Mouse (Mus musculus) B cell, adult 2 months (primary cell): ENCODE results near the gene Cald1.

ENCODE experiments used
- DNase-seq, 2 experiments: peaks; one replicate each; pipeline ENCODE4 v3.0.0; 2022

The Cald1 gene

DNA sequence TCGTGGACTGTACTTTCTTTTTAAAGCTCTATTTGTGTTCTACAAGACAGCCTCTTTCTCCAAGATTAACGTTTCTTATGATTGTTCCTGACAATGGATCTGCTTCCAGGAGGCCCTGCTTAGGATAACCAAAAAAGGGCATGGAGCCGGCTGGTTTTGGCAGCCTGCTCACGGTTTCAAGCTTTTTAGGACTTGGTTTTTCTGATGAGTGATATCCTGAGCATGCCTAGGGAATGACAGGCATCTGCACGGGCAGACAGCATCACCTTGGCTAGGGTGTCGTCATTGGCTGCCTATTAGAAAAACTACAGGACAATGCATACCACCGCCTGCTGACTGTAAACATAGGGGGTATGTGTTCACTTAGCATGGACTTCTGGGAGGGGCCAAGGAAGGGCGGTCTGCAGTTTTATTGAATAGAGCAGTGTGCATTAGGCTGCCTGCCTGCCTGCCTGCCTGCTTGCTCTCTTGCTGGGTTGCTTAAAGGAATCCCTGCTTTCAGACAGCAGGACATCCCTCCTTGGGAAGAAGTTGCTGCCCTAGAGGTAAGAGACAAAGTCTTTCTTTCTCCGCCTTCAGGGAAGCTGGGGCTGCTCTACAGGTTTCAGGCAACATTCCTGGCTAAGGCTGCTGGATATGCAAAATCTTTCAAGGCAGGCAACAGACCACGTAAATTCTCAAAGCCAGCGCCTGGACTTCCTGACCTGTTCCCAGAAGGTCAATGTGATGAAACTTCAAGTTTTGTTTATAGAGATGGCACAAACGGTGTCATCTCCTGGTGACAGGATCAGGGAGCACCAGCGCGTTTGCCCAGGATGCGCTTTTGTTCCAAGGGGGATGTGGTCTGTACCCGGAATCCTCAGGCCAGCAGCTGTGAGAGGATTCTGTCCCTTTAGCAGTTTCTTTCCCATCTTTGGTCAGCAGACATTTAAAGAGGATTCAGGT, at the start of gene Cald1:
Cald1 (plus strand) TSS at position 380 of the 945 bp plus-strand sequence.
- DNase-seq = no peak

DNA sequence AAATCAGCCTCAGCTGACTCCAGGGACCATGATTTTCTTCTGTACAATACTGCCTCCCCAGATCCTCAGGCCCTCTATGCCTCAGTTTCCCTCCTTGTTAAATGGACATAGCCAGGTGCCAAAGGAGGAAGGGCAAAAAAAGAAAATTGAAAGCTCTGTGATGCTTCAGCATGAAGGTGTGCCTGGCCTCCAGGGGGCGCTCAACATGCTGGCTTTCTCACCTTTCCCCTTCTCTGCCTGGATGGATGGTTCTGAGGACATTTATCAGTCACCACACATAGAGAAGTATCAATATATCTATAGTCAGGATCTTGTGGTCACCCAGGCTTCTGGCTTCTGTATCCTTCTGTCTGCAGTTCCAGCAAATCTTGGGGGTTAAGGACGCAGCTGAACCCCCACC, 49.3 kb upstream of the Cald1 start:
- DNase-seq = peak; percentile 70 to 74

DNA sequence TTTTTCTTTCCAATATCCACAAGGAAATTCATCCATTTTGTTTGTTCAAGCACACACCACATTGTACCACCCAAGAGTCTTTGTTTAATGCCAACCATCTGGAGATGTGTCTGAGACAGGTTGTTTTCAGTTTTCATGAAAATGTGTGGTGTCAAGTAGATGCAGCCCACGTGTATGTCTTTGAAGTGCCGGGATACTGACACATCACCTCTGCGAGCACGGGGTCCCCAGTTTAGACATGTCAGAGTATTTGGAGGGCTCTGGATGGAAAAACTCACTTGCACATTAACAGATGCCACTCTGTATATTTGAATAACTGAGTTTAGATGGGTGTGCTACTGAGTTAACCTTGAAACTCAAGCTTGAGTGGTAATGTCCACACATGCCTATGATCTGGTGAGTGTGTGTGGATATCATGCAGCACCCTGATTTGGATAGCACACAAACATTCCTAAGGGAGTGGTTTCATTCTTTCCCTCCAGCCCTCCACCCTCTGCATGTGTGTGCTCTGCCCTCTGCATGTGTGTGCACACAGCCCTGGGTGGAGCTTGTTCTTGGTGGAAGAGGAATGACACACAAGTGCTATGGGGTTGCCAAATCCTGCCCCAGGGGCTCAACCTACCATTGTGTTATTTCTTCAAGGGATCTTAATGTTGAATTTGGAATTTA, 45.7 kb upstream of the Cald1 start:
- no peak for DNase-seq

DNA sequence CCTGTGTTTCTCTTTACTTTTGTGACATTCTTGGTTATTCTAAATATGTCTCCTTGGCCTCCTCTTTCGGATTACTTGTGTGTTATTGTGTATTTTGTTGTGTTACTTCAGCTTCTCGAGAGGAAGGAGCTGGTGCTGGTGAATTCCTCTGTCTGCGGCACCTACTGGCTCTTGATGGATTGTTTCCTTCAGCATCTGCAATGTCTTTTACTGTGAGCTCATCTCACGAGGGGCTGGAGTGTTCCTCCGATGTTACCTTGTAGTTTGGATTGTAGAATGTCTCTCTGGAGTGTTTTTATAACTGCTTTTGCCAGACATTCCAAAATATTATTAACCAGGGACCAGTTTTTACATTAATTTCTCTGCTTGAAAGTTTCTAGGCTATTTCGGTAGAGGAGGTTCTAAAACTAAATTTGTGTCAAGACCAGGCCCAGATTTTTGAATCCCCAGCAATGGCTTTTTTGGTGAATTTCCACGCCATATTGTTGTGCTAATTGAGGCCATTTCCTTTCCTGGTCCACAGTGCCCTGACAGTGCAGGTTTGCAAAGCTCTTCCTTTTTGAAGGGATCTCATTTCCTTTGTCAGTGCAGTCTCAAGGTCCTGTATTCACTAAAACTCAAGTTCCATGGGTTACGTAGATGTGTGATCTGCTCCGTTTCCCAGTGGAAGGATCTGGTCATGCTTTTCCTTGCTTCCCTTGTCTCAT, 43.9 kb upstream of the Cald1 start:
- DNase-seq = no peak

DNA sequence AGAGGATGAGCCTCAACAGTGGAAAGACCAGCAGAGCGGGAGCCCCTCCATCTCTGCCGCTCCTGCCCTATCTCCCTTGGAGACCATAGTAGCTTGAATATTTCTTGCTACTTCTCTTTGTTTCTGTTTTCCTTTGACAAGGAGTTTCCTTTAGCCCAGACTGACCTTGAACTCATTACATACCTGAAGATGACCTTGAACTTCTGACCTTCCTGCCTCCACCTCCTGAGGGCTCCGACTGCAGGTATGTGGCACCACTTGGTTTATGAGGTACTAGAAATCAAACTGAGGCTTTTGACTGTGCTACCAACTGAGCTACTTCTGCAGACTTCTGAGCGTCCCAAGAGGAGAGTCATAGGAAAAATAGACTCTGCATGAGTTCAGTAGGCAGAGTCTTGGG, 38.8 kb upstream of the Cald1 start:
- DNase-seq = no peak

DNA sequence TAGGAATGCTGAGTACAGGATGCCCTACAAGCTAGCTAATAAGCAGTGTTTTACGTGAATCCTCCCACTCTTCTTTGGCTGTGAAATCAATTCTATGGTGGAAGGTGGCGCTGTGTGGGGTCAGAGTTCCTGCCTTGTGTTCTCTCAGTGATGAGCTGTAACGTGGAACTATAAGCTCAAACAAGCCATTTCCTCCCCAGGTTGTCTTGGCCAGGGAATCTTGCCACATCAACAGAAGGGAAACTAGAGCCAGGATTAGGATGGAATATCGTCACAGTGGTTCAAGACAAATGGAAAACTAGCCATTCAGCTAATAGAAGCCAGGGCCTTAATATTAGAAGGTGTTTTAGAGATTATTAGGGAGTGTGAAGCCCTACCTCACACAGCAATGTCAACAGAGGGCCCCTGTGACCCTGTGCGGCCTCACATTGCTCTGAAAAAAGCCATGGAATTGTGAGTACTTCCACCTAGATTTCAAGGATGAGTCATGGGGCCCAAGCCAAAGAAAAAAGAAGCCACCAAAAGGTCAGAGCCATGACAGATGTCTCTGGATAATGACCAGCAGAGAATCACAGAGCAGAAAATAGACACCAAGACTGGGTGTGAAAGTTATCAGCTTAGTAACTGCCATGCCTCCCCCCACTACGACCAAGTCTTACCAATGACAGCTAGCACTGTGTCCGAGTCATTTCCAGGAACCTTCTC, 33.0 kb upstream of the Cald1 start:
- no peak for DNase-seq

DNA sequence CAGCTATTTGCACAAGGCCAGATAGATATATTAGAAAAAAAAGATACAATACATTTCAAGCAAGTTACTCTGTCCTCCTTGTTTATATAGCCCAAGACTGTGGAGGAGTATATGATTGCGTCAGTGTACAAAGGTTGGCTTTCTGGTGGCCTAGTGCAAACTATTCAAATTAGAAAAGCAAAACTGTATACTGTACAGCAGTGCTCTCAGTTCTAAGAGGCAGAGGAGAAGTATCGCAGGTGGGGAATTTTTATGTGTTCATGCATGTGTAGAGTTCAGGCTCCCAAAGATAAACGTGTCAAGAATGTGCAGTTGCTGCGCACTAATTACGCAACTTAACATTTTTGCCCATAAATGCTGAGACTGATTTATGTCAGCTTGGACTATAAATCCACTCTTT, 31.0 kb upstream of the Cald1 start:
- no peak for DNase-seq

DNA sequence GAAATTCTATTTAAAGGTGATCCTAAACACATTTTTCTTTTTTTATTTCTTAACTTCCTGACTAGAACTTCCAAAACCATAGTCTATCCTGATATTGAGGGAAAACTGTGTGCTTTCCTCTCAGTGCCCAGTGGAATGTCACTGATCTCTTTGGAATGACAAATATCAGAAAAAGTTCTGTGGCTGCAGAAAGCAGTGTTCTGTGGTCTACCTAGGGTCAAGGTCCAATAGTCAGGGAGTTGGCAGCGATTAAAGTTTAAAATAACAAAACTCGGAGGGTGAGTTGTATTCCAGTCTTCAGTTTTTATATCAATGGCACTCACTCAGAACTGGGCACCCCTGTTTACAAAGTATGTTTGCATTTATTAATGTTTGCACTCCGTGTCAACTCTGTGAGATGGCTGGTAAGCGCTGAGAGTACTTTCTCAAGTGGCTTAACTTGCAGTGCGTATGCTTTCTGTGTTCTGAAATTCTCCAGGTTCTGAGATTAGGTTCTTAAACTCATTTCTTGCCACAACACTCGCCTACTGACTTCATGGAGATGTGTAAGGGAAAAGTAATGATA, 18.7 kb upstream of the Cald1 start:
- DNase-seq = no peak

DNA sequence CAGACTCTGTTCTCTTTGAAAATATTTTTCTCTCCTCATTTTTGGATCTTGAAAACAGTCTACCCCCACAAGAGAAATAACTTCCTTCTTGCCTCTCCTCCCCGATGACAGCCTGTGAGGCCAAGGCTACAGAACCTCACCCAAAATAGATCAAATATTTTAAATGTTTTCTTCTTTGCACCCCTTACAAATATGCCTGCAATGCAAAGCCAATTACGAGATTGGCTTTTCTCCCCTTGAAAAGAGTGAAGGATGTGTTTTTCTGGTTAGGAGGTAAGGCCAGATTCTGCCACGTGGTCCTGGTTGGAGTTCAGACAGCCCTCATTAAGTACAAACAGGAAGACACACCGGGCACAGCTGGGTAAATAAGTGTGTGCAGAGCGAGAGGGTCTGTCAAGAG, 14.9 kb upstream of the Cald1 start:
- no peak for DNase-seq

DNA sequence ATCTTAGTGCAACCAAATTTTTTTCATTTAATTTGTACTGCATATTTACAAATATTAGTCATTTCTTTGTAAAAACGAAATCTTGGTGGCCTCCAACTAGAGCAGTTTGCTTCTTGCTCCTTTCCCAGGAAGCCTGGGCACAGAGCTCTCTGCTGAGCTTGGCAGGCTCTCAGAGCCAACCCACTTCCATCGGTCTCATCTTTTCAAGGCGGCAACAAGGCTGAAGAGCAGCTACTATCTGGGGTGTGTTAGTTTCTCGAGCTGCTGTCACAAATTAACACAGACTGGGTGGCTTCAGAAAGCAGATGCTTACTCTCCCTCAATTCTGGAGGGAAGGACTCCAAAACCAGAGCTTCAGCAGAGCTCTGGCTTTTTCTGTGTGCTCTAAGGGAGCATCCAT, 10.2 kb upstream of the Cald1 start:
- no peak for DNase-seq

DNA sequence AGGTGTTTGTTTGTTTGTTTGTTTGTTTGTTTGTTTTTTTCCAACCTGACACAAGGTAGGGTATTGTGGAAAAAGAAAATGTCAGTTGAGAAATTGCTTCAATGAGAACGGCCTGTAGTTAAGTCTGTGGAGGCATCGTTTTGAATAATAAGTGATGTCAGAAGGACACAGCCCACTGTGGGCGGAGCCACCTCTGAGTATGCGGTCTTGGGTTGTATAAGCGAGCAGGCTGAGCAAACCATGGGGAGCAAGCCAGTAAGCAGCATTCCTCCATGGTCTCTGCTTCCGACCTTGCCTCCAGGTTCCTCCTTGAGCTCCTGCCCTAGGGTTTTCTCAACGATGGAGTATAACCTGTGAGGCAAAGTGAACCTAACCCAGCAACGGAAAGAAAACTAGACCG, 7.6 kb upstream of the Cald1 start:
- DNase-seq = no peak

DNA sequence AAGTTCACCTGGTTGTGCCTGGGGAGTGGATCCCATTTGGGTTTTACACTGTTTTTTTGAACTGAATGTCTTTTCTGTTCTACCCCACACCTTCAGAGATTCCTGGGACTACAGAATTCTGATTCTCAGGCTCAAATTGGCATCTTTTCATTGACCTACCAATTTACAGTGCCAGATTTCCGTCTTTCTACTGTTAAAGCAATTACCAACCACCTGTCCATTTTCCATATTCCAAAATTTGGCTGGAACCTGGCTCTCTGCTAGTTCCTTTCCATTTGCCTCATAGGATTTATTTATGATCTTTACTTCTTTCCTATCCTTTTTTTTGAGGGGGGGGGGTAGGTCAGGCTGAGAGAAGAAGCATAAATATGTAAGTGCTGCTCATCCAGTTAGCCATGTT, 4.9 kb upstream of the Cald1 start:
- DNase-seq = no peak

DNA sequence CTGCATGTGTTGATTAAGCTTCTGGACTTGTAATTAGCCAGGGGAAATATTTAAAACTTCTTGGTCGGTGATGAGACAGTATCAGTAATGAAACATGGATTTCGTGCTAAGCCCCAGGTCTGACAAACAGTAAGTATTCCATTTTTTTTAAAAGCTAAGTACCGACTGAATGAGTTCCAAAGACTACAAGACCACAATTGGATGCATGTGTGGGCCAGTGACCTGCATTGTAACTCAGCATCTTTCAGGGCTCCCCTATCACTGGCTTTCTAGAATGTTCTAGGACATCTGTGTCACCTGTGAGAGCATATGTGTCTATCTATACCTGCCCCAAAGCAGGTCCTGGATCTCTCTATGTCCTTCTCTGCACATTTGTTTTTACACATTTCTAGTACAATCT, 984 bp upstream of the Cald1 start:
- DNase-seq = no peak

DNA sequence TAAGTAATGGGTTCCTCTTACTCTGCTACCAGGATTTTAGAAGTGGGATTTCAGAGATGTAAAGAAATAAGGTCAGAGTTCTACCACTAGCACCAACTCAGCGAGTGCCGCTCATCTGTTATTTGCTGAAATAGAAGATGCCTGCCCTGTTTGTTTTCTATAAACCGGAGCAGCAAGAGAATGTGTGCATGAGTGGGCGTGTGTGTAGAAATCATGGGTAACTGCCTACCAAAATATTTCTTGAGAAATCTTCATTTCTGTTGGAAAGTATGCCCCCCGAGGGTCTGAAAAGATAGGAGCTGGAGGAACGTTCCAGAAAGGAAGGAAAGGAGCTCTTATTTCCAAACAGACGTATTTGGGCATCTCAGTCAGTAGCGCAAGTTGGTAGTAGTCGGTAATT, 871 bp downstream of the Cald1 start:
- DNase-seq = no peak

DNA sequence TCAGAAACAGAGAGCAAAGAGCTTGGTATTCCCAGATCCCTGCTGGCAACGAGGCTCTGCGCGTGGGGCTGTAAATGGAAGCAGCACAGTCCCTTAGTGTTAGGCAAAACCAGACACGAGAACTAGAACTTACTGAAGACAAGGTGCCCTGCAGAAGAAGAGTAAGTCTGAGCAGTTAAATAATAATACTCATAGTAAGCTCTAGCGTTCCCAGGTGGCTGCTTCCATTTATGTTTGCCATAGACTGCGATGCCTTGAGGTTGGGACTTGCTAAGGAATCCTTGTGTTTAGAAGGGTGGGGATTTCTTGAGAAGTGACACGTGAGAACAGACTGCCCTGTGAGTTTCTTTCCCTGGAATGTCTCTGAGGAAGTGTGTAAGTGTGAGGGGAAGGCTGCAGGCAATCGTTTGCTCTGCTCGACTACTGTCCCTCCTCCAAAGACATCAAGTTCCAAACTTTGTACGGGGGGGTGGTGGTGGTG, 1.4 kb downstream of the Cald1 start:
- no peak for DNase-seq

DNA sequence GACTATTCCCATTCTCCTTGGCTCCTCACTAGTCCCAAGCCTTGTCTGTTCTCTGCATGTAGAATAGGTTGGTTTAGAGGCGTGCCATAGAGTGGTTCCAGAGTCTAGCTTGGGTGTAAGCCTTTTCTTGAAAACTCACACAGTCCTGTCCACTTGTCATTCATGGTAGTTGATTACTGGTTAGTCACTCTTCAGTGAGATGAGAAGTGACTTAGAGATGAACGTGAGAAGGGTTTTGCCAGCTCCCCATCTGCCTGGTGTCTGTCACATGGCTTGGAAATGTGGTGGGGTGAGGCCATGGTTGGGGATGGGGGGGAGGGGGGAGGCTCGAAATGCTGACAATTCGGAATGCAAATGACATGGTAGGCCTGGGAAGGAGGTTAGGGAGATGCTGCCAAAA, 2.5 kb downstream of the Cald1 start:
- DNase-seq = no peak

DNA sequence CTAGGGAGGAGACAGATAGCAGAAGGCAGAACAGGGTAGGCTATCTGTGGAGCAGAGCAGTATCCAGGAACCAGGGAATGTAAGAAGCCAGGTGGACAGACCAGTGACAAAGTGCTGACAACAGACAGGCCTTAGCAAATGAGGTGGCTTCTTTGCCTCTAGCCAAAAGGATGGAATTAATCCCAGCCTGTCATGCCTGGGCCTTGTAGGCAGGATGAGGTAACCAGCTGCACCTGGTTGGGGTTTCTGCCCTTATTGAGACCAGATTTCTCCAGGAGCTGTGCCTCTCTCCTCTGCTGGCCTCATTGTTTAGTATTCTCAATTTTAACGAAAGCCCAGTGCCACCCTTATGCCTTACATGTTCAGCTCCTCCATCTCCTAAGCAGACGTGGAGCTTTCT, 3.8 kb downstream of the Cald1 start:
- no peak for DNase-seq

DNA sequence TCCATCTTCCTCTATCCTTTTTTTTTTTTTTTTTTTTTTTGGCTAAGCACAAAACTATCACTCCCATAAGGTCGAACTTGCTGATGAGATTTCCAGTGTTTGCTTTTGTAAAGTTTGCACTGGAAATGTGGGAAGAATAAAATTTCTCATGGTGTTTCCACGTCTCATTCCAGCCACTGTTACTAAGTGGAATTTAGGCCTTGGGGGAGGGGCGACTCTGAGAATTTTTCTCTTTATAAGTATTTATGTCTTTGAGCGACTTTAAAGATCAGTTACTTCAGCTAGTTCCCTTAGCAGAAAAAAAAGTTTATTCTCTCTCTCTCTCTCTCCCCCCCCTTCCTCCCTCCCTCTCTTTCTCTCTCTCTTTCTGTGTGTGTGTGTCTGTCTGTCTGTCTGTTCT, 8.1 kb downstream of the Cald1 start:
- DNase-seq = no peak

DNA sequence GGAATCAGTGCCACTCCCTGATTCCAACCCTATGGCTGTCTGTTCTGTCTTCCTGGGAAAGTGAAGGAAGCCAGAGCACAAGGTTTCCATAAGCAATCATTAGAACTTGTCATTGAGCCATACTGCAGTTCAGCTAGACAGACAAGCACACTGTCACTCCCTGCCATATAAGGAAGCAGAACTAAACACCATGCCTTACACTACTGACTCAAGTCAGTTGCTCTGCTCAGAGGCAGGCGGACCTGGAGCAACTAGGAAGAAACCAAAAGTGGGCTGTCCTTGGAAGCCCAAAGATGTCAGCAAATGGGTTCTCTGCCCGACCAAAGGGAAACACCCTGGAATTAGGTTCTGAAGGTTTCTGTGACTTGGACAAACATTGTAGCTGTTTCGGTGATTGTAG, 10.3 kb downstream of the Cald1 start:
- DNase-seq = no peak

DNA sequence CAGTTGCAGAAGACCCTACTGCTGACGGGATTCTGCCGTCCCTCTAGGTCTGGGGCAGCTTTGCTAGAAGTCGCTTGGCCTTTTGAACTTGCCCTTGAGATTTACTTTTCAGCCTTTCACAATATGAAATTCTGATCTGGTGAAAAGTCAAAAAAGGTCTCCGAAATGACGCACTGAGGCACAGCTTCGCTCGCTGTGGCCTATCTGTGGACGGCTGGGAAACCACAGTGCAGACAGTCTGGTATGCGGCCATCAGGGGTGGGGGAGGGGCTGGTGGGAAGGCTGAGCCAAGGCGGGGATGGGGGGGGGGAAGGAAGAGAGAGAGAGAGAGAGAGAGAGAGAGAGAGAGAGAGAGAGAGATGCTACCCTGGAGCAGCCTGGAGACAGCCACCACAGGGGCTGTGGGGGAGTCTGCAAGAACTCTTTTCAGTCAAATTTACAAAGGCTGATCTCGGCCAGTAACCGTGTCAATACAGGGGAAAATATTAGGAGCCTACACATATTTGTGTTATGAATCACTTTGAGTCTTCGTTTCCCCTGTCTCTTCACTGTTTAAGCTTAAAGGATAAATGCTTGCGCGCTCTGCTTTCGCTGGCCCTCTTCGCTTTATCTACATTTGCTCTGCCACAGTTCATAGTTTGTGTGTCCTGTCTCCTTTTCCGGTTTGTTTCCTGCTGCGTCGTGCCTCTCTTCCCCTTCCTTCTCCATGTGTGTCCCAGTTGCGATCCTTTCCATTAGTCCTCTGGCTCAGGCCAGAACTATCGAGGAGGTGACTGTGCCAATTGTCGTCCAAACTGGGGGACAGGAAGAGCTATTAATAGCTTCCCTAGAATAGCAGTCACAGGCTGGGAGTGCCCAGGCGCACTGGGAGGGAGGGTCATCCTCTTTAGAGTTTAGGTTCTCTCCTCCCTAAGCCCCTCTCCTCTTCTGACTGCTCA, 11.9 kb downstream of the Cald1 start:
- DNase-seq = no peak

DNA sequence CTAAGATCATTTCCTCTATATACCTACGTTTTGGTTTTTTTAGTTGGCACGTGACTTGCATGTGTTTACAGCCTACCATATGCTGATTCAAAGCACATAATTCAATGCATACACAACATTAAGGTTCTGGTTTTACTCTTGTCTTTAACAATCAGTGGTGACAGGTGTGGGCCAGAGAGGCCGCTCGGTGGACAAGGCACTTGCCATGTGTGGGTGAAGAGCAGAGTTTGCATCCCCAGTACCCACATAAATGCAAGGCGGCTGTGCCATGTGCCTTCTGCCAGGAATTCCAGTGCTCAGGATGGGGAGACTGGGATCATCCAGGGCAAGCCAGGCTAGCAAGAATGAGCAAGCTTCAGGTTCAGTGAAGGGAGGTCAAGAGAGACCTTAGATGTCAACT, 14.8 kb downstream of the Cald1 start:
- no peak for DNase-seq

DNA sequence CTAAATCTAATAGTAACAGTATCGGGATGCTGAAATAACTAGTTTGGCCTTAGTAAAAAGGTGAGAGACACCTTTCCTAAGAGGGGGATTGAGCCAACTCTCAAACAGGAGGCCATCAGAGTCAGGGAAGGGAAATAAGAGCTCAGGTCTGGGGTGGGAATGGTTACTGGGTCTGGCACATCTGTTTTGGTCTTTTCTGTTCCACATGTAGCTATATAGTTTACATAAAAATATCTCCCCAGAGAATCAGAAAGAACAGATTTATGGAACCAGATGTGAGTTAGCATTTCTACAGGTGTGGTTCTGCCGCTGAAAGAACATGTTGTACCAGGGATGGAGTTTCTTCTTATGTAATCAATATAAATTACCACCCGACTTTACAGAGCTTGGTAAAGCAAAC, 17.1 kb downstream of the Cald1 start:
- DNase-seq = no peak
